Mouse (Mus musculus): ENCODE data around the gene Rhou.
A peak's percentile ranks its signal among the peaks of the same experiment; 100 is the strongest.
"Not testable (repeated sequence)": the region's sequence is repeated elsewhere in the genome, so short reads cannot be mapped to it uniquely, and the experiment has no call there.

The Rhou gene

DNA sequence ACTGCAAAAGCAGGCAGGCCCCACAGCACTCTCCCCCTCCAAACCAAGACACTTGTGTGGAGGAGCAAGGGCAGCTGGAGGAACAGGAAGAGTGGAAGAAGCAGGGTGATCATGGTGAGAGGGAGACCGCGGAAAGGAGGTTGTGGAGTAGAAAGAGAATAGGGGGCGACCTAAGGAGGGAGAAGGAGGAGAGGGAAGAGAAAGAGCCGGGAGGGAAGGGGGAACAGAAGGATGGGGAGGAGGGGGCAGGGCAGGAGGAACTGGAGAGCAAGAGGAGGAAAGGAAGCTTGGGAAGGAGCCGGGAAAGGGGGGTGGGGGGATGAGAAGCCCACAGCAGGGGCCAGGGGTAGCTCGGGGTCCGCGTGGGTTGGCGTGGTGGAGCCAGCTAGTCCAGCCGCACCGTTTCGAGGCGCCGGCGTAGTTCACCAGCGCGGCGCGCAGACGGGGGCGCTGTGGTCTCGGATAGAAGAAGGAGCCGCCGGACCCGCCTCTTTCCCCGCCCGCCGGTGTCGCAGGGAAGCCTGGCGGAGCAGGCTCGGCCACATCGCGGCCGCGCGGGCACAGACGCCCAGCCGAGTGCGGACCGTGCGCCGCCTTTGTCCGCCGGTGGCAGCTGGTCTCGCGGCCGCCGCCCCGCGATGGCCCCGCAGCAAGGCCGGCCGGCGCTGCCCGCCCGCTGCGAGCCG, at the start of gene Rhou:
Gene Rhou (plus strand): TSS at position 622 of the 686 bp plus-strand sequence.
- DNase-seq: peak; percentile 98

GRCm38 (mm10) chr8:123612652-123613051, 41.1 kb upstream of the Rhou start:
- DNase-seq: not testable (repeated sequence)

DNA sequence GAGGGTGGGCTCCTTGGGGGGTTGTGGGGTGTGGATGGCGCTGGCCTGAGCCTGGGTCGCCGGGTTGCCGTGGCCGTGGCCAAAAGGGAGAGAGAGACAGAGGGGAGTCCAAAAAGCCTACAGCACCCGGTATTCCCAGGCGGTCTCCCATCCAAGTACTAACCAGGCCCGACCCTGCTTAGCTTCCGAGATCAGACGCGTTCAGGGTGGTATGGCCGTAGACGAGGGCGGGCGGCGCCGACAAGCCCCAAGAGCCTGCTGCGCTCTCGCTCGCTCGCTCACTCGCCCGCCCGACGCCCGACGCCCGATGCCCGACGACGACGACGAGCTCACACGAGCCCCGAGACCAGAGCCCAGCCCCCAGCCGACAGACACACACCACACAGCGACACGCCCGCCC, 30.2 kb upstream of the Rhou start:
- DNase-seq: not testable (repeated sequence)

DNA sequence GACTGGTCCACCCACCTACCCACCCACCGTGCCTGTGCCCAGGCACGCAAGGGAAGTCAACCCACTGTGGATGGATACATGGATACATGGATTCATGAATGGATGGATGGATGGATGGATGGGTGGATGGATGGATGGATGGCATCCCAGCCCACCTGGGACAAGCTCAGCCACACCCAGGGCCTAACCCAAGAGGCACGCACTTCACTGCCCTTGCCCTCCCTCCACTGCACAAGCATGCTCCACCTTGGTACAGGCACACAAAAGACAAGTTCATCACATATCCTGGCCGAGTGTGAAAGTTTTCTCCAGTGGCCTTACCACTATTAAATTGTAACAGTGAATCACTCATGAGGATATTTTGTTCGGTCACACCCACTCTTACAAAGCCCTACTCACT, 29.5 kb upstream of the Rhou start:
- no peak for DNase-seq

GRCm38 (mm10) chr8:123624702-123625101, 29.0 kb upstream of the Rhou start:
- DNase-seq: no peak

GRCm38 (mm10) chr8:123625717-123626116, 28.0 kb upstream of the Rhou start:
- peak in 1 of 2 experiments; percentile 1 for DNase-seq

- peak in 1 of 2 experiments; percentile 10 for DNase-seq
These were observed 26.1 kb upstream of the Rhou start for GRCm38 (mm10) chr8:123627410-123628147.

GRCm38 (mm10) chr8:123628253-123628967, 25.3 kb upstream of the Rhou start:
- DNase-seq: peak; percentile 73 to 80

- DNase-seq: peak; percentile 85 to 89
These were observed 24.6 kb upstream of the Rhou start for GRCm38 (mm10) chr8:123628968-123629755.

DNA sequence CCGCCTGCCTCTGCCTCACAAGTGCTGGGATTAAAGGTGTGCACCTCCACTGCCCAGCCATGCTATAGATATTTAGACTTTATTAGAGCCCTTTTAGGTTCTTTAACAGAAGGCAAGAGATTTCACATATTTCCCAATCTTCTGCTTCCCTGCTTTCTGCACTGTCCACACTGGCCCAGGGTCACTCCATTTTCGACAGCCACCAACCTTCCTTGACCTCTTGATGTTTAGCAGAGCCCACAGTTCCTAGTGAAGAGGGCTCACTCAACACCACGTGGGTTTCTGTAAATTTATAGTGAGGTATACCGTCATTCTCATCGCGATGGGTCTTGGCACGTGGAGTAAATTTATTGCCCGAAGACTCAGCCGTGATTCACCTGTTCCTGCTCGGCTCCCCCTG, 23.7 kb upstream of the Rhou start:
- peak in 1 of 2 experiments; percentile 1 for DNase-seq

DNA sequence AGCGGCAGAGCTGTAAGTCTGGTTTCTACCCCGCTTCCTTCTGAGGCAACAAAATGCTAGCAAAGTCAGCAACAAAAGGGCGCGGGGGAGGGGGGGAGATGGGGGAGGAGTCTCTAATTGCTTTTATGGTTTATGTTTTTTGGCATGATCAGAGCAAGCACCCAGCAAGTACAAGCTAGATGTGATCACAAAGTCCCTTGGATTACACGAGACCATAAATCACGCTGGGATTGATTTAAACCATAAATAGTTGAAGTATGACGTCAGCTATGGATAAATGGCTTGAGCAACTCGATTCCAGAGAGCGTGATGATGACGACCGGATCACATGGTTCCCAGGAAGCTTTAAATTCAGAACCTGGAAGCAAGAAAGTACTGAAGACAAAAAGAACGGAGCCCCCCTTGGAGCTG, 22.9 kb upstream of the Rhou start:
- peak in 1 of 2 experiments; percentile 1 for DNase-seq

DNA sequence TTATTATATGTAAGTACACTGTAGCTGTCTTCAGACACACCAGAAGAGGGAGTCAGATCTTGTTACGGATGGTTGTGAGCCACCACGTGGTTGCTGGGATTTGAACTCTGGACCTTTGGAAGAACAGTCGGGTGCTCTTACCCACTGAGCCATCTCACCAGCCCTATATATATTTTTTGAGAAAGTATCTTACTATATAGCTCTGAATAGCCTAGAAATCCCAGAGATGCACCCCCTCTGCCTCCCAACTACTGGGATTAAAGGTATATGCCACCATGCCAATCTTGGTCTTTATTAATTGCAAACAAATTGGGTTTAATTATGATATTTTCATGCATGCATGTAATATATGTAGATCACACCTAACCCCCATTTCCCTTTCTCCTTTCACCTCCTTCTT, 22.0 kb upstream of the Rhou start:
- not testable (repeated sequence) for DNase-seq

- DNase-seq: peak in 1 of 2 experiments; percentile 1
These were observed 21.5 kb upstream of the Rhou start for GRCm38 (mm10) chr8:123632257-123632656.

- DNase-seq: no peak
These were observed 19.9 kb upstream of the Rhou start for GRCm38 (mm10) chr8:123633801-123634200.

DNA sequence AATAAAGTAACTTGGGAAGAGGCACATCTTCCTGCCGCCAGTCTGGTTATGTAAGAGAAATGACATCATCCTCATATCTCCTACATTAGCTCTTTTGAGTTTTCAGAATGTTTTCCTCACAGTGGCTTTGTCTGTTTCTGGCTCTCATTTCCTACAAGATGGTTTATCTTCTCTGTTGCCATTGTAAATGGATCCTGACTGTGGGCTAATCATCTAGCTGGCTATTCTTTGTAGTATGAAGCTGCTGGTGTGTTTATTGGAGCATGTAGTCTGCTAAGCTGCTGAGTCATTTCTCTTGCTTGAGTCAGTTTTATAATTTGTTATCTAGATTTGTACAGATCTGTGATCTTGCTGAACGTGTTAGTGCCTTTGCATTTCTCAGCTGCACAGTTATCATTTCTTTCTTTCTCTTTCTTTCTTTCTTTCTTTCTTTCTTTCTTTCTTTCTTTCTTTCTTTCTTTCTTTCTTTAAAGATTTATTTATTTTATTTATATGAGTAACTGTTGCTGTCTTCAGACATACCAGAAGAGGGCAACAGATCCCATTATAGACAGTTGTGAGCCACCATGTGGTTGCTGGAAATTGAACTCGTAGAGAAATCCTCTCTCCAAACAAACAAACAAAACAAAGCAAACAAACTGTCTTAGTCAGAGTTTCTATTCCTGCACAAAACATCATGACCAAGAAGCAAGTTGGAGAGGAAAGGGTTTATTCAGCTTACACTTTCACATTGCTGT, 19.2 kb upstream of the Rhou start:
- DNase-seq: no peak

GRCm38 (mm10) chr8:123635671-123636070, 18.1 kb upstream of the Rhou start:
- DNase-seq: no peak

DNA sequence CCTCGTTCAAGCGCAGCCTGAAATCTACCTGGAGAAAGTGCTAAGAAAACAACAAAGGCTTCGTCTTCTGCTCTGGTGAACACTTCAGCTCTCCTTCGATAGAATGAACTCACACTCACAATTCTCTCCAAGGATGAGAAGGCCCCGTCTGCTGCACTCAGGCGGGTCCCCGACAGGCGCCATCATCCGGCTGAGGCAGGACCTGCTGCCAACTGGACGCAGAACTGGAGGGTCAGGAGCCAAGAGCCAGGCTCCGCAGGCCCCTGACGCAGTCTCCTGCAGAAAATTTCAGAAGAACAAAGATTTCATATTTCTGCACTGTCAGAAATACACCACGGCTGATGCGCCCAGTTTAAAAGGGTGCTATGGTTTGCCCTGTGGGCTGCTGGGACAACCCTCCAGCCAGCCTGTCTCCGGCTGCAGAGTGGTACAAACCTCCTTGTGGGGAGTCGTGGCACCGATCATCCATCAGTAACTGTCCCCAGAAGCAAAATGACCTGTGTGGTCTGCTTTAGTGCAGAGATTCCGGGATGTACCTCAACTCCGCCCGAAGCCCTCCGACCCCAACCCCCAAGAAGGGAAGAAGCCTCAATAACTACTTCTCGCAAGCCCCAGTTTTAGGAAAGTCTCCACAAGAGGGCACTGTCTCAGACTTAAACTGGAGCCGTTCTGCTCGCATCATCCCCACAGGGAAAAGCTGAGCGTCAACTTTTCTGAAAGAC, 10.2 kb upstream of the Rhou start:
- DNase-seq: peak; percentile 83 to 85

- peak; percentile 27 to 39 for DNase-seq
These were observed 8.5 kb upstream of the Rhou start for GRCm38 (mm10) chr8:123645229-123645628.

DNA sequence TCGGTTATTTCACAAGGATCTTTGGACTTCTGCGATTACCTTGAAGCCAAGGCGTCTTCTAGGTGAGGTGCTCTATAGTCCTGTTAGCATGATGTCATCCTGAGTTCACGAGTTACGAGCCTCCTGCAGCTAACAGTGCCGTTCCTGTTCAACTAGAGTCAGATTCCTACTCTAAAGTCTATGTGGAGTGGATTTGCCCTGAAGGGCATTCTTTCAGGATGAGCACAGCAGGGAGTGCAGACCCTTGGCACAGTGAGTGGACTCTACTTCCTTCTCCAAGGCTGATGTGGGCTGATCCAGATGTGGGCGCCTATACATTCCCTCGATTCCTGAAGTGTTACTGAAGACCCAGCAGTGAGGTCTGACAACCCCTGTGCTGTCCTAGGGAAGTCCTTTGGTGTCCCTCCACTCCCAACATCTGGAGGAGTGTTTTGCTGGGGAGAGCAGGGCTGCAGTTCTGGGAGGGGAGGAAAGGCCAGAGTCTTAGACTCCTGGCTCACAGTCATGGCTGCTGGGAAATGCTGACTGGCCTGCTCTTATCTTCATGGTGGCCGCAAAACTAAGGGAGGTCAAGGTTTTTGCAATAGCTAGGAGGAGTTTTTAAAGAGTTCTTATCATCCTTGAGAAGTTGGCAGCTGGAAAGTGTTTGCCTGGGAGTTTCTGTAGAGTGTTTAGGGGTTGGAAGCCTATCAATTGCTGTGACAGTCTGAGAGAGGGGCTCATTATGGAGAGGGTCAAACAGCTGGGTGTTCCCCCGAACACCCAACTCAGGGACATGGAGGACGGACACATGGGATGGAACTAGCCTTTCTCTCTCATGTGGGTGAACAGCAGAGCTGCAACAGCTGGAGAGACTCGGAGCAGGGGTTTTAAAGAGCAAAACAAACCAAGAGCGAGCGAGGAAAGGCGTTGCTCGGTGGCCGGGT, 5.2 kb upstream of the Rhou start:
- no peak for DNase-seq

DNA sequence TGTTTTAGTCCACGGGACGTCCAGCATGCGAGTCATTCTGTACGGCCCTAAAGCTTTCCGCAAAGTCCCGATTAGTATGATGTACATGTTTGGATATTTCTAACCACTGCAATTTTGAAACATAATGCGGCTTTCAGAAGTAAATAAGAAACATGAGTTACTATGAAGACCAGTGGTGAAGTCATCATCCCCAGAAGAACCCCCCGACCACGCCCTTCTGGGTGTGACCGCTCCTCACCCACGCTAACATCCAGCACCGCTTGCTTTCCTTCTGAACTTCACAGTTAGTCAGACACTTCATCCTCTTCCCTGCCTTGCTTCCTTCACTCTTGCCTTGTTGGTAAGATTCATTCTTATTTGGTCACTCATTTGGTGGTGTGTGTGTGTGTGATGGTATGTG, 4.2 kb upstream of the Rhou start:
- DNase-seq: no peak
